Mouse (Mus musculus) lung, embryonic 16.5 days (tissue): ENCODE measurements at regions not wholly inside any gene's neighbourhood (a gene's known extent, or its start where the extent isn't known, plus 50 kb on each side); places are given as distances from the start of the nearest gene placed in this dataset. TPM values are rescaled to one million over a fixed set of nuclear protein-coding genes. Genes with fewer than 3 reads are reported as not detected.

Source experiments
- microRNA-seq: library from miRNA; unstranded; fragments of <30 nt; microRNA quantifications from one replicate; pipeline ENCODE4, GENCODE M21; 2016

Small RNA genes lying in the stretch of these regions (microRNA-seq; reads per million reads assigned to microRNA genes)
- gene Gm25255 = not detected
- gene Gm25871 = not detected
